Mouse (Mus musculus): ENCODE data around the gene Pin1. TPM values are rescaled to one million over a fixed set of nuclear protein-coding genes. Genes with fewer than 3 reads are reported as not detected.
A peak's percentile ranks its signal among the peaks of the same experiment; 100 is the strongest.
"Not testable (repeated sequence)": the region's sequence is repeated elsewhere in the genome, so short reads cannot be mapped to it uniquely, and the experiment has no call there.

Pin1 gene
- total RNA-seq, 4 experiments from 2014 or later: 32.7 to 37.5 (median 35.2) TPM

DNA sequence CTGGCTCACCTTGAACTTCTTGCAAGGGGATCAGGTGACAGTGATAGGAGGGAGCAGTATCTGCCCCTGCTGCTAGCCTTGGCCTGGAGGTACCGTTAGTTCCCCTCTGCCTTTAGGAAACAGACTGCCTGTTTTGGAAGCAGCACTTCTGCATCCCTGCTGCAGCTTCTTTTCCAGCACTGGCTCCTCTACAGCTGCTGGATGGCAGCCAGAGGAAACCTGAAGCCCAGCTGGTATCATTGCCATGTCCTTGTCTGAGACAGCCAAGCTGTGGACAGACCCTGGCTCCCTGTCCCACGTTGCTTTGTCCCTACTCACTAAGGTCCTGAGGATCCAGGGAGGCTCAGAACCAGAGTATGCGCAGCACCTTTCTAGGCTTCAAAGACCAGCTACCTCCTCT lies 5.7 kb downstream of the Pin1 start:
- no peak for DNase-seq (ENCODE audit: low spot score in 2 of 2)

DNA sequence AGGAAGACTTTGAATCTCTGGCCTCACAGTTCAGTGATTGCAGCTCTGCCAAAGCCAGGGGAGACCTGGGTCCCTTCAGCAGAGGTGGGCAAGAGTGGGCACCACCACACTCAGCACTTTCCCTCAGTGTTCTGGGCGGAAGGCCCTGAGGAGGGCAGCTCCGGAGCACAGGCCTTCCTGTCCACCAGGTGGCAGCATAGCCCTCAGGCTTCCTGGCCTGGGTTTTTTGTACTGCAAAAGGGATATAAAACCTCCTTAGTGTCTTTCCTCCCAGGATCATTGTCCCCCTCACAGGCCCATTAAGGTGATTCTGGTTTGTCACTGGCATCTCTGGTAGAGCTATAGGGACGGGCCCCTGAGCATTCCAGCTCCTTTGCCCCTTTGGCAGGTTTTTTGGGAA lies 10.4 kb downstream of the Pin1 start:
- peak; percentile 66 to 69 for DNase-seq (ENCODE audit: low spot score in 2 of 2)

DNA sequence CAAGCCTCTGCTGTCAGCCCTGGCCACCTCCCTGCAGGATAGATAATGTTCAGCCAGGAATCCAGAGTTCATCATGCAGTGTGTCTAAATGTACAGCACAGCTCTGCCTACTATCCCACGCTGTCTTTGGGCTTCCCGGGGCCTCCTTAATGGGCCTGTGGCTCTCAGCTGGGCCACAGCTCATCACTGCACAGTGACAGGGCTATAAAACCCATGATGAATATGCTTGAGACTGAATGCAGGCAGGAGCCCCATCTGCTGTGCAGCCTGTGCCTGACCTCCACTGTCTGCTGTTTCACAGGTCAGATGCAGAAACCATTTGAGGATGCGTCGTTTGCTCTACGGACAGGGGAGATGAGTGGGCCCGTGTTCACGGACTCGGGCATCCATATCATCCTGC lies 11.0 kb downstream of the Pin1 start:
- no peak for DNase-seq (ENCODE audit: low spot score in 2 of 2)

DNA sequence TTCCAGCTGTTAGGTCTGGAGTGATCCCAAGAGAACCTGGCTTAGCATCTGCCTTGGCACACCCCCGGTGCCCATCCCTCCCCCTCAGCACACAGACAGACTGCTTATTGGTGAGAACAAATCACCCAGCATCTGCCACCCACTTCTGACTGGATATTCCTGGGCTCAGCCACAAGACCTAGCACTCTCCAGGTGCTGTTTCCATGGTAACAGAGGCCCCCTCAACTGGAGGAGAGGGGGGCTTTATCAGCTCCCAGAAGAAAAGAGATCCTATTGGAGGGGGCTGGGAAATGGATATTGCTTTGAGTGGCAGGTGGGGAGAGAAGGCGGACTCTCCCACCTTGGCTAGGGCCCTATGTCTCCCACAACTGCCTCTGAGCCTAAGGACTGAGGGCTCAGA lies 12.1 kb downstream of the Pin1 start:
- DNase-seq (ENCODE audit: low spot score in 2 of 2): peak in 1 of 2 experiments; percentile 93

DNA sequence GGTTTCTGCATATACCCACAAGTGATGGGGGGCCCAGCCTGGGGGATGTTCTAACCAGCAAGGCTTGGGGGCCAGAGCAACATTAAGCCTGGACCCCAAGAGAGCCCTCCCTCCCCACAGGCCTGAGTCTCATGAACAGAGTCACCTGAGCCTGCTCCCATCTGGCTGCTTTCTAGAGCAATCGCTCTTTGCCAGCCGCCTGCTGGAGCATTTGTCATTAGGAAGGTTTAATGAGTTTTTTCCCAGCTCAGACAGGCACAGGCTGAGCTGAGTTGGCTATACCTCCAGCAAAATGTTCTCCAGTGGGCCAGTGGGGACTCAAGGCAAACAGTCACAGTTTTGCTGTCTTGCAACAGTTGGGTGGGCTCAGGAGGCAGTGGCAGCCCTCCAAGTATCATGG lies 12.5 kb downstream of the Pin1 start:
- DNase-seq (ENCODE audit: low spot score in 2 of 2): no peak

DNA sequence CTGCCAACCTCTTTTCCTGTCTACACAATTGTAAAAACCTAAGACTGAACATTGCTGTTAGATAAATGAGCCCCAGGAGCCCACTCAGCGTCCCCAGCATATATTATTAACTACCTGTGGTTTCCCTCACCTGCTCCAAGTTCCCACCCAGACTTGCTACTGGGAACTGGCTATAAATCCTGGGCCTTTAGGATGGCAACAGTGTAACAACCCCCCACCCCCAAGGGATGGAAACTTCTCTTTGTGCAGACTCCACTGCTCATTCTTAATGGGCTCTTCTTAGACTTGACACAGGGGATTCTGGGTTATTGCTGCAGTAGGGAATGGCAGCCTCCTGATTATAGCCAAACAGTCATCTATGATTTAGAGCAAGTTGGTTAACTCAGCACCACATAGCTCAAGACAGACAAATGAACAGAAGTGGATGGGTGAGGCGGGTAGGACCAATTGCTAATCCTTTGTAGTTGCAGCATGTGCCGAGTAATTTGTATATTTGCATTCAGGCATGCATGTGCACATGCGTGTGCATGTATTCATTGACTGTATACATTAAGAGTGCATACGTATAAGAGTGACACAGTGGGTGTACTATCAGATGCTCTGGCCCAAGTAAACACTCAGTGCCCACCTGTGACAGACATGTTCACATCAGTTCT lies 13.2 kb downstream of the Pin1 start:
- DNase-seq (ENCODE audit: low spot score in 2 of 2): no peak

DNA sequence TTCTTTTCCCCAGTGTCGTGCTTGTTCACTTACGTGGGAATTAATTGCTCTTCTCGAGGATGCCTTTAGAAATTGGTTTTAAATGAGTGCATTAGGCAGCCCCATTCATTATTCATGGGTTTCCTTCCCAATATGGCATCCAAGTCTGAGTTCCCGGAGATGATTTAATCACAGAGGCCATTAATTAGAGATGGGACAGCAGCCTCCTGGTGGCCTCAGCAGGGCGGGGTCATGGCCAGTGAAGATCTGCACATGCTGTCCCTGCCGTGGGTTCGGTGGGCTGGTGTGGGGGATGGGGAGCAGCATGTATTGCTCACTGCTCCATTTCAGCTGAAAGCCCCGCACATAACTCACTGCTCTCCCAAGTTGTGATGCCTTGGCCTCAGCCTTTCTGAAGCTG lies 14.0 kb downstream of the Pin1 start:
- no peak for DNase-seq (ENCODE audit: low spot score in 2 of 2)

DNA sequence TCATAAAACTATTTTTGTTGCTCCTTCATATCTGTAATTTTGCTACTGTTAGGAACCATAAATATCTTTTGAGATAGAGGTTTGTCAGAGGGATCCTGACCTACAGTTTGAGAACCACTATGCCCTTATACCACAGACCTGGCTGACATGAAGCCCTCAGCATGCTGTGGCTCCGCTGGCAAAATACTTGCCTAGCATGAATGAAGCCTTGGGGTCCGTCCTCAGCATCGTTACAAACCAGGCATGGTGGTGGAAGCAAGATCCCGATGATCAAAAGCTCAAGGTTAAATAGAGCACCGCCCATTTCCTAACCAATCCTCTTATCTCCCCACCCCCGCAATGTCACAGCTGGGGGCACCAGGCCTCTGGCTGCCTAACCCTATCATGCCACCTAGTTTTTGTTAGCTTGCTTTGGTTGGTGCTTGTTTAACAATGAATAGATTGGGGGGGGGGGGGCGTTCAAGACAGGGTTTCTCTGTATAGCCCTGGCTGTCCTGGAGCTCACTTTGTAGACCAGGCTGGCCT lies 14.7 kb downstream of the Pin1 start:
- DNase-seq (ENCODE audit: low spot score in 2 of 2): no peak

DNA sequence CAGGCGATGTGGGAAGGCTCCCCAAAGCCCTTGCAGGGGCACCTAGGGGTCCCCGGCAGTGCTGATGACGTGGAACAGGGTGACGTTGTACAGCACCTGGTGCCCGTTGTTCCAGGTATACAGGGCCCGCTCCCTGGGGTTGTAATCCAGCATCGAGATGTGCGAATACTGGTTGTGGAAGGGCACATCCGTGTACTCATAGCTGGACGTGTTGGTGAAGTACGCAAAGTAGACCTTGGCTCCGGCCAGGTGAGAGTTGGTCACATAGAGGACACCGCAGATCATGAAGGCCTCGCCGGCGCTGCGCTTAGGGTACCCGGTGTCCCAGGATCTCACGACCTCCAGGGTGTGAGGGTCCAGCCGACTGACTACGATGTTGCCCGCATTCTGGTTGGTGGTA lies 16.2 kb downstream of the Pin1 start:
- no peak for DNase-seq (ENCODE audit: low spot score in 2 of 2)

DNA sequence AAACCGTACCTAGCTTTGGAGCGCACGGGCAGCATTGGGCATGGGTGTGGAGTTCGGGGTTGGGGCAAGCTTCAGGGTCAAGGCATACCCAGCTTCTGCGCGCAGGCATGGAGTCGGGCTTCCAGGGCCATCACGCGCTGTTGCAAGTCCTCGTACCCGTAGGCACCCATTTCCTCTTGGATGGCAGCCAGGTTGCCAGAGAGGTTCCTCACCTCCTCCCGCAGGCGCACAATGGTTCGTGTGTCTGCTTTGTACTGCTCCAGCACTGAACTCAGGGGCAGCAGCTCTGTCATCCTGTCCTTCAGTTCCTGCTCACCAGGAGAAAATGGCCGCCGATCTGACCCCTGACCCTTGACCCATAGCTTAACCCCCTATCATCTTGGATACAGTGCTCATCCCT lies 20.2 kb downstream of the Pin1 start:
- no peak for DNase-seq (ENCODE audit: low spot score in 2 of 2)

DNA sequence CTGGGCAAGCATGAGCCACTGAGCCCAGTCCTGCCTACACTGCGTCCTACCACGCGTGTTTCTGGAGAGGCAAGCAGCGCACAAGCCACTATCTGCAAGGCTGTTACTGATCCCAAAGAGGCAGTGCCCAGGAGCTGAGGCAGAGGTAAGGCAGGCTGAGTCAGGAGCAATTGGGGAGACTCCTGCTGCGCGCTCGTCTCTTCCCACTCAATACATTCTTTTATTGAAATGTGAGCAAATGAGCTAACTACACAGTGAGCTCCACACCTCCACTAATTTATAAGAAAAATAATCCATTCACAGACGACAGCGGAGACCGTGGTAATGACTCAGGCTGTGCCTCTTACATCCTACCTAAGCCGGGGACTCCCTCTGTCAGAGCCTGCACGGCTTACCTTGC lies 26.0 kb downstream of the Pin1 start:
- peak in 1 of 2 experiments; percentile 46 for DNase-seq (ENCODE audit: low spot score in 2 of 2)

DNA sequence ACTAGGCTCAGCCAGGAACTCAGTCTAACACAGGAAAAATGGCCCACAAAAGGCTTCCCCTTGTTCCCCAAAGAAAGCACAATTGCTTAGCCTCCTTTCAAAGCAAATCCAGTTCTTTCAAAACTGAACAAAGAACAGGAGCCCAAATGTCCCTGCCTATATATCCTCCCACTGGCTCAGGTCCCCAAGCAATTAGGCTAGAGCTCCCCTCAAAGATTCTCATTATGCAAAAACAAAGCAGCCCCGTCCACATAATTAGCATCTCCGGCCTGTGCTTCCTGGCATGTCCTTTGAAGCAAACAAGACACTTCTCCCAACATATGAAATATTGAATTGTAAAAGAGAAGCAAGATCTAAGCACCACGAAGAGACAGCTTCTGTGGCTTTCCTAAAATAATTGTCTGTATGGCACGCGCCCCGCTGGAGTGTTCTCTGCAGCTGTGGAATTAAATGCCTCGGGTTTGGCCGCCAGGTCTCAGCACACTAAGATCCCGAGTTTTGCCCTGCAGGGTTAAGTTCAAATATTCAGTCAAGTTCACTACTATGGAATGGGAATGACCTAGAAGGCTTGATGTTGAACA lies 28.6 kb downstream of the Pin1 start:
- DNase-seq (ENCODE audit: low spot score in 2 of 2): no peak

DNA sequence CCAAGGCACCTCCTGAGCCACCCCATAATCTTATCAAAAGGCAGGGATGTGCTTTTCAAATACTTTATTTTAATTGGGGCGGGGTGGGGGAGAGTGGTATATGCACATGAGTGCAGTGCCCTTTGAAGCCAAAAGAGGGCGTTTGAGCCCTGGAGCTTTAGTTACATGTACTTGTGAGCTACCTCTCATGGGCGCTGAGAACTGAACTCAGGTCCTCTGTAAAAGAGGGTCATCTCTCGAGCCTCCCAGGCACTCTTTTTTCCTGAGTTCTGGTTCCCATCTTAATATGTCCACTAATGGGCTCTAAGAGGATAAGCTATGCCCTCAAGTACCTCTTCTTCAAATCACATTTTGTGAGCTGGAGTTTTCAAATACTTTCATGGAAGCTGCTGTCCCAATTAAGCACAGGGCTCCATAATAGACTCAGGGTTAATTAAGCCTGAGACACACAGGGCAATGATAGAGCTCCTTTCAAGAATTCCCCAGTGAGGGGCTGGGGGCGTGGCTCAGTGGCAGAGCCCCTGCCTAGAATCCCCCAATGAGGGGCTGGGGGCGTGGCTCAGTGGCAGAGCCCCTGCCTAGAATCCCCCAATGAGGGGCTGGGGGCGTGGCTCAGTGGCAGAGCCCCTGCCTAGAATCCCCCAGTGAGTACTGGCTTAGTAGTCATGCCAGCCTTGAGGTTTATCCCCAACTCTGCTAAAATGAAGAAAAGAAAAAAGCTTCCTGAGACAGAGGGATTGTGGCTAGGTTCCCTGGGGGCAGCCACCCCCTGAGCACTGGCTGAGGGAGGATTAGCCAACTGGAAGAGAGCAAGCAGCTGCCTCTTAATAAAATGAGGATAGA lies 29.9 kb downstream of the Pin1 start:
- DNase-seq (ENCODE audit: low spot score in 2 of 2): no peak

DNA sequence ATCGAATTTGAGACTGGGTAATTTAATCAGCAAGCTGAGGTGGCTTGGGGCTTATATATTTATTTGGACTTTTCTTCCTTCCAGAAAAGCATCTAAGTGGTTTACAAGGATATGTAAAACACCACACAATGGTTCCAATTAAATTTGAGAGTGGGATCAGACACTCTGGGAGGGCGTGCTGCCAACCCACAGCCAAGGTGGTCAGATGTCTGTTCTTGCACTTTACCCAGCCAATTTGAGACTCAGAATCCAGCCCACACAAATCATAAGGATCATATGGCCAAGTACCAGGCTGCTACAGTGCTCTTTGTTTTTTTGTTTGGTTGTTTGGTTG lies 30.5 kb downstream of the Pin1 start:
- DNase-seq (ENCODE audit: low spot score in 2 of 2): peak in 1 of 2 experiments; percentile 70

DNA sequence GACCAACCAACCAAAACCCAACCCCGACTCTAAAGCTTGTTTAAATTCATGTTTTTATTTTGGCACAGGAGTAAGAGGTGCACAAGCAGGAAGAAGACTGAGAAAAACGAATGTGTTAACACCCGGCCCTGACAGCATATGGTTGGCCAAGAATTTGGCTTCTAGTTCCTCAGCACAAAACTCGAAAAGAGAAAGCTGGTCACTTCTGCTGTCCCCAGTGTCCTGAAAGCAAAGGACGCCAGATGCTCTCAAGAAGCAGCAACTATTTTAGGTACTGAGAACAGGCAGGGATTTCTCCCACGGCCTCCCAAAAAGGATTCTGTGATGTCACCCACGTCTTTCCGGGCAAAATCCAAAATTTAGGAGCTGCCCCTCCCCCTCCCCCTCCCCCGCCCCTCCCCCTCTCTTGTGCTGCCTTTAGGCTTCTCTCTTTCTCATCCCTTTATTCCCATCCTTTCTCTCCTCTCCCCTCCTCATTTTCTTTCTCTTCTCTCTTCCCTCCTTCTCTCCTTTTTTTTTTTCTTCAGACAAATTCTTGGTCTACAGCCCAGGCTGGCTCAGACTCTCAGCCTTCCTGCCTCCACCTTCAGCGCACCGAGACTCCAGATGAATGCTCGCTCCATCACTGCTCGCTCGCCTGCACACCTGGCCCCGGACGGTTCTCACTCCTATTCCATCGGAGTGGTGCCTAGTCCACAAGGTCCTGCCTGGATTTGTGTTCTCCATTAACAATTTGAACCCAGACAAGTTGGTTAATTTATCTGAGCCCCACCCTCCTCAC lies 33.4 kb downstream of the Pin1 start:
- DNase-seq (ENCODE audit: low spot score in 2 of 2): peak in 1 of 2 experiments; percentile 88

DNA sequence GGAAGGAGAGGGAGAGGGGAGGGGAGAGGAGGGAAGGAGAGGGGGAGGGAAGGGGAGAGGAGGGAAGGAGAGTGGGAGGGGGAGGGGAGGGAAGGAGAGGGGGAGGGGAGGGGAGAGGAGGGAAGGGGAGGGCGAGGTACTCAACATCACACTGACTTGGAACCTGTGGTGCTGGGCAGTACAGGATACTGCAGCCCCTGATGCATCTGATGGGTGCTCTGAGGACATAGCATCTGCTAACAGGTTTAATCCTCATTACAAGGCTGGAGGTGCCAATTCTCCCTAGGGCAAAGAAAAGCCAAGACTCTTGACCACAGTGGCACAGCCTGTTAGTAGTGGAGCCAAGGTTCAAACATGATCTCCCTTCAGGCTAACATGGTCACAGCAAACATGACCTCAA lies 37.5 kb downstream of the Pin1 start:
- DNase-seq (ENCODE audit: low spot score in 2 of 2): no peak

DNA sequence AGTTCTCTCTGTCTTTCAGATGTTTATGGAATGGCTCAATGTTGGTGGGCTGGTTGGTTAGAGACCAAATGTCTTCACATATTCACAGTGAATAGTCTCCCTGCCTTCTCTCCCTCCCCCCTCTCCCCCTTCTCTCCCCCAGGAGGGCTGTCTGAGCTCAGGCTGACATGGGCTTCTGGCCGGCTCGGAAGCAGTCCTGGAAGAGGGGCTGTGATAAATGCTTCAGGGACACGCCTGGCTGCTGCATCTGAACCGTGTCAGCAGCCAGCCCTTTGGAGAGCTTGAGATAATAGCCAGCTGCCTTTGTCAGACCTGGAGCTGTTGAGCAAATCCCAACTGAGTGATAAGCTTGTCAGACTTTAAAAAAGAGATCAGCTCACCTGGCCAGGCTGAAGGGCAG lies 38.0 kb downstream of the Pin1 start:
- DNase-seq (ENCODE audit: low spot score in 2 of 2): no peak

DNA sequence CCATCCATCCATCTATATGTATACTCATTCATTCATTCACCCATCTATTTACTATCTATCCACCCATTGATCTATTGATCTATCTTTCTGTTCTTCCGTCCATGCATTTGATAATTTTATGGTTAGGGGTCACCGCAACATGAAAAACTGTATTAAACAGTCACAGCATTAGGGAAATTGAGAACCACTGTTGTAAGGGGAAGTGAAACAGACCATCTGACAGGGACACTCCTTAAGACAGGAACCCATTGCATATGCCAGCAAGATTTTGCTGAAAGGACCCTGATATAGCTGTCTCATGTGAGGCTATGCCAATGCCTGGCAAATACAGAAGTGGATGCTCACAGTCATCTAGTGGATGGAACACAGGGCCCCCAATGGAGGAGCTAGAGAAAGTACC lies 38.6 kb downstream of the Pin1 start:
- not testable (repeated sequence) for DNase-seq (ENCODE audit: low spot score in 2 of 2)

DNA sequence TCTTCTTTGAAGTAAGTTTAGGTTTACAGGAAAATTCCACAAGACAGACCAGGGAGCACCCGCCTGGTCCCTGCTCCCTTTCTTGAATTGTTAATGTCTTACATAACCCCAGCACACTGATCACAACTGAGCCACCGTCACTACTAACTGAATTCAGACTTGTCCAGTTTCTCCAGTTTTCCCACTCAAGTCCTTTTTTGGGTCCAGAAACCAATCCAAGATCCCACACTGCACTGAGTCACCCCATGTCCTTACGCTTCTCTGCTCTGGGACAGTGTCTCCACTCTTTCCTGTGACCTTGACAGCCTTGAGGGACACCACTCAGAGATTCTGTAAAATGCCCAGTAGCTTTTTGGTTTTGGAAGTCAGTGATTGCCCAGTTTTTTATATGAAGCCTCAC lies 41.0 kb downstream of the Pin1 start:
- no peak for DNase-seq (ENCODE audit: low spot score in 2 of 2)

DNA sequence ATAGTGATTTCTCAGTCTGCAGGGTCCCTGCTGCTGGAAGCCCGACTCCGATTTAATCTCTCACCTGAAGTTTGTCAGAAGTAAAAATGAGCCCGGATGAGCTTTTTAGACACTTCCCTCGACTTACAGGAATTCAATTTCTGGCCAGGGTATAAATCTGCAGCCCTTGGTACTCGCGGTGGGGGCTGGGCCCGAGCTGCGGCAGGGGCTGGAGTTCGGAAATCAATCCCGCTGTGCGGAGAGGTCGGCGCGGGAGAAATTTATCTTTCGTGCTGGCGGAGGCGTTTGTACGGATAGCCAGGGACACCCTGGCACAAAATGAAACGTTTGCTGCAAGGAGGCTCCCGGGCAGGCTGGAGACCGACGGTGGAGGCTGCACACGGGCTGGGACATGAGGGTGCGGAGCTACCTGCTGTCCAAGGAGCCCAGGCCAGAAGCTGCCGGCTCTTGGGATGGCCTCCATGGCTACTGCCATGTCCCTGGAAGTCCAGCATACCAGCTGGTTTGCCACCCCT lies 42.9 kb downstream of the Pin1 start:
- DNase-seq (ENCODE audit: low spot score in 2 of 2): no peak

DNA sequence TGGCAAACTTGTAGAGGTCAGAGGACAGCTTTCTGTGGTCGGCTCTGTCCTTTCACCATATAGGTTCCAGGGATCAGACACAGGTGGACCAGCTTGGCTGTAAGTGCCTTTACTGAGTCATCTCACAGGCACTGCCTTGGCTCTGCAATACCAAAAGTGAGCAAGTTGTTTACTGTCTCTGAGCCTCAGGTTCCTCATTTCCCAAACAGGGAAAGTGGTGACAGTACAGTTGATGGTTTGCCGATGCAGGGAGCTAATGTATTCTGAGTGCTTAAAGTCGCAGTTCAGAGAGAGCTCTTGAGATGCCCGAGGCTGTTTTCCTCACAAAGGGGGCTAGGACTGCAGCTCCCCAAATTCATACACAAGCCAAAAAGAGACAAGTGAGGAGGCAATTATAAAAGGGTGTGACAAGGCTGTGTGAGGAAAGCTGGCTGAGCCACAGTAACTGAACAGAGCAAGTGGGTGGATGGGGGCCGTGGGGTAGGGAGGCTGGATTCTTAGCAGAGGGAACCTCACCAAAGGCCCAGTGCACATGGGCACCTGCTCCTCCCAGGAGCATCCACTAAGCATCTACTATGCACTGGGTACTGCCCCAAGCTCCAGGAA lies 44.3 kb downstream of the Pin1 start:
- DNase-seq (ENCODE audit: low spot score in 2 of 2): peak in 1 of 2 experiments; percentile 45
